Mouse (Mus musculus) CH12.LX (cell line): ENCODE results near the gene Crkl. TPM values are rescaled to one million over a fixed set of nuclear protein-coding genes. Genes with fewer than 3 reads are reported as not detected.

Source experiments
- DNase-seq: peaks from one replicate; pipeline ENCODE4 v3.0.0-alpha.2; 2013; ENCODE audit errors: extremely low read depth
- H3K27ac ChIP-seq: 2 replicates; pipeline ENCODE4 v1.5.1; 2012; ENCODE audit warnings: low read depth, mild to moderate bottlenecking, control low read depth, moderate library complexity; ENCODE audit not compliant: insufficient read depth
- H3K27me3 ChIP-seq: replicated peaks from 2 replicates; pipeline ENCODE3; 2012; ENCODE audit warnings: inconsistent platforms
- H3K36me3 ChIP-seq, 2 experiments: replicated peaks in 1 of 2; 2 replicates each; pipeline versions ENCODE3 to v1.6.1; 2012; ENCODE audit warnings: inconsistent platforms in 1 of 2, low read length in 1 of 2, mild to moderate bottlenecking in 1 of 2, mixed read lengths in 1 of 2, moderate library complexity in 1 of 2; ENCODE audit not compliant: control insufficient read depth in 1 of 2, insufficient read depth in 1 of 2
- H3K4me1 ChIP-seq, 2 experiments: 2 replicates each; pipeline ENCODE4 v1.6.1; 2012; ENCODE audit warnings: inconsistent platforms in 1 of 2, moderate library complexity in 1 of 2; ENCODE audit not compliant: insufficient read depth in 2 of 2, control insufficient read depth in 1 of 2
- H3K4me2 ChIP-seq: 2 replicates; pipeline ENCODE4 v1.6.1; 2012; ENCODE audit warnings: low read depth, mild to moderate bottlenecking, control low read depth; ENCODE audit not compliant: poor library complexity, insufficient read depth, severe bottlenecking
- H3K4me3 ChIP-seq, 3 experiments: fragments of 150-350 bp in 1 of 3; sonication (generic) in 1 of 3; replicated peaks in 1 of 3; 2 replicates each; pipeline versions ENCODE3 to v1.5.1; 2011 to 2012; ENCODE audit warnings: low read depth in 2 of 3, low read length in 2 of 3, mild to moderate bottlenecking in 2 of 3, moderate library complexity in 2 of 3, control low read depth in 1 of 3, improper control_type of control experiment in 1 of 3, inconsistent platforms in 1 of 3, mixed read lengths in 1 of 3; ENCODE audit not compliant: poor library complexity in 1 of 3
- H3K79me2 ChIP-seq: replicated peaks from 2 replicates; pipeline ENCODE4 v1.6.1; 2012; ENCODE audit warnings: mild to moderate bottlenecking, moderate library complexity; ENCODE audit not compliant: control insufficient read depth, poor library complexity, insufficient read depth, severe bottlenecking; ENCODE audit errors: extremely low read depth
- H3K9ac ChIP-seq: 2 replicates; pipeline ENCODE4 v1.6.1; 2012; ENCODE audit warnings: low read depth, mild to moderate bottlenecking, control low read depth, moderate library complexity; ENCODE audit not compliant: insufficient read depth
- H3K9me3 ChIP-seq: replicated peaks from 2 replicates; pipeline ENCODE3; 2012; ENCODE audit warnings: low read length, inconsistent platforms, mixed read lengths
- CHD1 ChIP-seq: IDR thresholded peaks from 2 replicates; pipeline ENCODE4 v1.6.1; 2012; ENCODE audit warnings: low read depth, low read length, improper control_type of control experiment, inconsistent platforms
- CHD2 ChIP-seq: IDR thresholded peaks from 2 replicates; pipeline ENCODE4 v1.6.1; 2011; ENCODE audit warnings: low read length, improper control_type of control experiment
- CTCF ChIP-seq, 2 experiments: IDR thresholded peaks in 1 of 2; conservative IDR thresholded peaks in 1 of 2; 2 replicates each; pipeline ENCODE4 v1.5.1; 2011 to 2012; ENCODE audit warnings: low read depth in 2 of 2, low read length in 2 of 2, improper control_type of control experiment in 1 of 2, inconsistent platforms in 1 of 2, mild to moderate bottlenecking in 1 of 2, moderate library complexity in 1 of 2
- E2F4 ChIP-seq: IDR thresholded peaks from 2 replicates; pipeline ENCODE4 v1.6.1; 2011; ENCODE audit warnings: low read depth, low read length, improper control_type of control experiment; ENCODE audit not compliant: insufficient replicate concordance
- ETS1 ChIP-seq: conservative IDR thresholded peaks from 2 replicates; pipeline ENCODE4 v1.6.1; 2012; ENCODE audit warnings: low read depth, mild to moderate bottlenecking, inconsistent platforms, low read length, improper control_type of control experiment, moderate library complexity
- GABPA ChIP-seq: IDR thresholded peaks from 2 replicates; pipeline ENCODE4 v1.6.1; 2012; ENCODE audit warnings: low read depth, low read length, improper control_type of control experiment, inconsistent platforms; ENCODE audit not compliant: insufficient replicate concordance
- IRF4 ChIP-seq: IDR thresholded peaks from 2 replicates; pipeline ENCODE4 v1.6.1; 2014; ENCODE audit warnings: low read depth, mild to moderate bottlenecking, inconsistent platforms, low read length, improper control_type of control experiment
- JUN ChIP-seq: IDR thresholded peaks from 2 replicates; pipeline ENCODE4 v1.6.1; 2011; ENCODE audit warnings: low read depth, mild to moderate bottlenecking, low read length, improper control_type of control experiment, moderate library complexity; ENCODE audit not compliant: insufficient read depth
- JUND ChIP-seq: conservative IDR thresholded peaks from 2 replicates; pipeline ENCODE4 v1.6.1; 2011; ENCODE audit warnings: low read depth, low read length, improper control_type of control experiment
- KAT2A ChIP-seq: IDR thresholded peaks from 2 replicates; pipeline ENCODE4 v1.6.1; 2012; ENCODE audit warnings: low read length, improper control_type of control experiment, inconsistent platforms; ENCODE audit not compliant: insufficient replicate concordance
- MAFK ChIP-seq: IDR thresholded peaks from 2 replicates; pipeline ENCODE4 v1.6.1; 2011; ENCODE audit warnings: low read length, improper control_type of control experiment; ENCODE audit not compliant: insufficient replicate concordance
- MAX ChIP-seq: IDR thresholded peaks from 2 replicates; pipeline ENCODE4 v1.6.1; 2011; ENCODE audit warnings: low read length, improper control_type of control experiment
- MAZ ChIP-seq: IDR thresholded peaks from 2 replicates; pipeline ENCODE4 v1.6.1; 2012; ENCODE audit warnings: low read depth, mild to moderate bottlenecking, inconsistent platforms, low read length, improper control_type of control experiment, moderate library complexity
- MYC ChIP-seq: IDR thresholded peaks from 2 replicates; pipeline ENCODE4 v1.6.1; 2011; ENCODE audit warnings: low read depth, mild to moderate bottlenecking, improper control_type of control experiment, low read length
- POLR2A ChIP-seq: IDR thresholded peaks from 2 replicates; pipeline ENCODE4 v1.6.1; 2011; ENCODE audit warnings: low read depth, mild to moderate bottlenecking, improper control_type of control experiment, low read length
- RAD21 ChIP-seq: IDR thresholded peaks from 2 replicates; pipeline ENCODE4 v1.6.1; 2011; ENCODE audit warnings: low read depth, mild to moderate bottlenecking, low read length, improper control_type of control experiment, moderate library complexity
- RCOR1 ChIP-seq: conservative IDR thresholded peaks from 2 replicates; pipeline ENCODE4 v1.6.1; 2012; ENCODE audit warnings: low read depth, mild to moderate bottlenecking, inconsistent platforms, low read length, improper control_type of control experiment
- SIN3A ChIP-seq: IDR thresholded peaks from 2 replicates; pipeline ENCODE4 v1.6.1; 2012; ENCODE audit warnings: low read length, improper control_type of control experiment, inconsistent platforms
- SMC3 ChIP-seq: IDR thresholded peaks from 2 replicates; pipeline ENCODE4 v1.6.1; 2011; ENCODE audit warnings: low read depth, low read length, improper control_type of control experiment
- UBTF ChIP-seq: IDR thresholded peaks from 2 replicates; pipeline ENCODE4 v1.6.1; 2012; ENCODE audit warnings: low read depth, mild to moderate bottlenecking, inconsistent platforms, low read length, improper control_type of control experiment, moderate library complexity
- USF1 ChIP-seq: IDR thresholded peaks from 2 replicates; pipeline ENCODE4 v1.6.1; 2014; ENCODE audit warnings: low read depth, mild to moderate bottlenecking, inconsistent platforms, low read length, improper control_type of control experiment
- USF2 ChIP-seq: conservative IDR thresholded peaks from 2 replicates; pipeline ENCODE4 v1.6.1; 2011; ENCODE audit warnings: low read depth, low read length, improper control_type of control experiment
- ZC3H11A ChIP-seq: IDR thresholded peaks from 2 replicates; pipeline ENCODE4 v1.6.1; 2012; ENCODE audit warnings: low read depth, mild to moderate bottlenecking, inconsistent platforms, low read length, improper control_type of control experiment
- ZKSCAN1 ChIP-seq: IDR thresholded peaks from 2 replicates; pipeline ENCODE4 v1.6.1; 2012; ENCODE audit warnings: low read depth, inconsistent platforms, low read length, improper control_type of control experiment, borderline replicate concordance
- ZMIZ1 ChIP-seq: IDR thresholded peaks from 2 replicates; pipeline ENCODE4 v1.6.1; 2012; ENCODE audit warnings: low read depth, mild to moderate bottlenecking, inconsistent platforms, low read length, improper control_type of control experiment
- ZNF384 ChIP-seq: IDR thresholded peaks from 2 replicates; pipeline ENCODE4 v1.6.1; 2012; ENCODE audit warnings: low read depth, low read length, improper control_type of control experiment, inconsistent platforms
- dilution Hi-C: fragments of 300-500 bp; cut with MboI; formaldehyde crosslinking; loops from 2 replicates; pipeline ENCODE4 v1.14.3; 2020; ENCODE audit warnings: low sequenced_read_pairs; ENCODE audit not compliant: extremely low pct_unique_long_range_greater_than_20kb, extremely low pct_ligation_motif_present
- in situ Hi-C: fragments of 300-500 bp; cut with MboI; formaldehyde crosslinking; loops from 3 replicates; pipeline ENCODE4 v1.14.3; 2019; ENCODE audit warnings: low sequenced_read_pairs, low pct_ligation_motif_present, low pct_unique_long_range_greater_than_20kb, mixed read lengths
- polyA plus RNA-seq: library from polyadenylated mRNA; unstranded; fragments of >175 nt; gene quantifications from 2 replicates; pipeline ENCODE4 v1.2.1, GENCODE M21; 2012; ENCODE audit warnings: low read depth; ENCODE audit not compliant: insufficient read length
- total RNA-seq, 2 experiments: library from RNA; depleted of rRNA; stranded (reverse); fragments of 300-350 nt in 1 of 2; fragments of >200 nt in 1 of 2; gene quantifications; 2 replicates each; pipeline ENCODE4 v1.2.3; 2012 to 2014

The Crkl gene
- total and polyA plus RNA-seq, 3 experiments, result 16.9 to 35.6 (median 21.6) TPM

- Histone ChIP-seq H3K36me3 (no peaks in the 10 kb centered on the region), H3K79me2 (no peaks in the 10 kb centered on the region), H3K4me1 (peaks cover 3 to 4% of the 10 kb centered on the region in 2 experiments; a peak in 3 of 4 replicates), H3K27me3 (peaks cover 56% of the 10 kb centered on the region), H3K27ac (no peak overlapping the region), H3K9ac (no peak overlapping the region), H3K9me3 (no peaks in the 10 kb centered on the region), H3K4me3 (no peak overlapping the region), H3K4me2 (no peak overlapping the region)
- TF ChIP-seq MAZ (no peak), GABPA (no peak), CTCF (conservative IDR thresholded peaks at IDR 0.05 in 1 of 2, IDR thresholded peaks at IDR 0.05 in 1 of 2; ENCODE audit: low read depth in 2 of 2, low read length in 2 of 2) (no peak), MAFK (no peak), USF1 (no peak), RCOR1 (no peak), RAD21 (no peak), KAT2A (no peak)
- in situ Hi-C loops (no loop called here), dilution Hi-C loops (no loop called here)
- no peak for DNase-seq
Observed at GRCm38 (mm10) chr16:17496499-17497305, 44.9 kb downstream of the Crkl start.

GRCm38 (mm10) chr16:17499249-17499883 lies 47.6 kb downstream of the Crkl start:
- Histone ChIP-seq H3K79me2 (no peaks in the 10 kb centered on the region), H3K27me3 (peaks cover 81% of the 10 kb centered on the region), H3K9ac (no peak overlapping the region), H3K36me3 (no peaks in the 10 kb centered on the region), H3K4me3 (no peak overlapping the region), H3K9me3 (no peaks in the 10 kb centered on the region), H3K27ac (no peak overlapping the region), H3K4me1 (0 out of 4 replicates have a peak, but pooled peaks cover 0 to 3% of the 10 kb centered on the region in 2 experiments), H3K4me2 (no peak overlapping the region)
- TF ChIP-seq IRF4 (no peak), ZMIZ1 (no peak), CTCF (conservative IDR thresholded peaks at IDR 0.05 in 1 of 2, IDR thresholded peaks at IDR 0.05 in 1 of 2; ENCODE audit: low read depth in 2 of 2, low read length in 2 of 2) (no peak), SIN3A (no peak), JUN (no peak), JUND (no peak), POLR2A (no peak), MAX (no peak), ZKSCAN1 (no peak), USF2 (no peak), UBTF (no peak), GABPA (no peak), CHD1 (no peak), MYC (no peak), ZC3H11A (no peak), CHD2 (no peak), SMC3 (no peak), ZNF384 (no peak), ETS1 (no peak), E2F4 (no peak)
- dilution Hi-C loops (no loop called here), in situ Hi-C loops (no loop called here)
- DNase-seq, result no peak
